Mouse (Mus musculus) testis, adult 2 months (tissue): Measurements from ENCODE around the gene Opa1.

Experiments
- CTCF ChIP-seq: fragments of 200-500 bp; IDR thresholded peaks from 2 replicates; pipeline ENCODE4 v1.5.1; 2012; ENCODE audit warnings: low read depth, mild to moderate bottlenecking, inconsistent platforms, low read length, moderate library complexity; ENCODE audit not compliant: control insufficient read depth, insufficient read depth, insufficient replicate concordance
- POLR2A ChIP-seq: fragments of 200-500 bp; IDR thresholded peaks from 2 replicates; pipeline ENCODE4 v1.6.1; 2012; ENCODE audit warnings: low read depth, mild to moderate bottlenecking, inconsistent platforms, low read length, moderate library complexity; ENCODE audit not compliant: control insufficient read depth

DNA sequence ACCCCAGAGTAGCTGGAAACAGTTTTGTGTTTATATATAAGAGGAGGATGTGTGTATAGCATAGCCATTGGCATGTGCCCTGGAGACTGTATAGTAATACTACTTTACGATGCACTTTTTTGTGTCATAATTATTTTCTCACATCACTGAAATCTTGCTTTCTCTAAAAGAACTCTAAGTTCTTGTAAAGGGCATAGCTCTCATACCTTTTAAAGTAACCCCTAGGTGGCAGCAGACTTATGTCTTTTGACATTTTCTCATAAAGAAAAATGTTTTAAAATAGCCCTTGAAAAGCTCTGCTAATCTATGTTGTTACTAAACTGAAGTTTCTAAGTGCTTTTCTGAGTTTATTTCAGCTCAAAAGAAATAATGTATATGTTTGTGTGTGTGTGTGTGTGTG, 49.9 kb downstream of the Opa1 start:
- TF ChIP-seq CTCF: no peak
- TF ChIP-seq POLR2A: no peak
